Mouse (Mus musculus) 3134 (cell line): ENCODE data around the gene Tango6.

ENCODE experiments used
- DNase-seq: peaks from one replicate; pipeline ENCODE4 v3.0.0-alpha.2; 2011; ENCODE audit warnings: low spot score; ENCODE audit not compliant: insufficient read length; ENCODE audit errors: extremely low read depth

The Tango6 gene

GRCm38 (mm10) chr8:106699588-106699987 lies 16.7 kb downstream of the Tango6 start:
- DNase-seq, result no peak

GRCm38 (mm10) chr8:106700131-106700530 lies 17.3 kb downstream of the Tango6 start:
- no peak for DNase-seq

- DNase-seq, result peak; percentile 14
These were observed 18.5 kb downstream of the Tango6 start for GRCm38 (mm10) chr8:106701360-106701759.

GRCm38 (mm10) chr8:106704199-106704900 lies 21.5 kb downstream of the Tango6 start:
- no peak for DNase-seq

GRCm38 (mm10) chr8:106704901-106705321 lies 22.0 kb downstream of the Tango6 start:
- no peak for DNase-seq

- no peak for DNase-seq
These were observed 23.3 kb downstream of the Tango6 start for GRCm38 (mm10) chr8:106706194-106706593.

GRCm38 (mm10) chr8:106710002-106710401 lies 27.1 kb downstream of the Tango6 start:
- no peak for DNase-seq

- no peak for DNase-seq
These were observed 29.6 kb downstream of the Tango6 start for GRCm38 (mm10) chr8:106712487-106712886.

GRCm38 (mm10) chr8:106714297-106714696 lies 31.4 kb downstream of the Tango6 start:
- DNase-seq, result no peak

GRCm38 (mm10) chr8:106718091-106718500 lies 35.2 kb downstream of the Tango6 start:
- DNase-seq, result peak; percentile 88

- no peak for DNase-seq
These were observed 38.1 kb downstream of the Tango6 start for GRCm38 (mm10) chr8:106720921-106721320.

GRCm38 (mm10) chr8:106722453-106722852 lies 39.6 kb downstream of the Tango6 start:
- no peak for DNase-seq

GRCm38 (mm10) chr8:106723921-106724320 lies 41.1 kb downstream of the Tango6 start:
- DNase-seq, result no peak

- DNase-seq, result no peak
These were observed 43.7 kb downstream of the Tango6 start for GRCm38 (mm10) chr8:106726551-106726950.

GRCm38 (mm10) chr8:106727241-106727835 lies 44.5 kb downstream of the Tango6 start:
- DNase-seq, result no peak

- no peak for DNase-seq
These were observed 45.0 kb downstream of the Tango6 start for GRCm38 (mm10) chr8:106727889-106728288.

- no peak for DNase-seq
These were observed 50.1 kb downstream of the Tango6 start for GRCm38 (mm10) chr8:106732921-106733320.

GRCm38 (mm10) chr8:106733703-106734102 lies 50.8 kb downstream of the Tango6 start:
- no peak for DNase-seq

GRCm38 (mm10) chr8:106734222-106734621 lies 51.4 kb downstream of the Tango6 start:
- no peak for DNase-seq

- no peak for DNase-seq
These were observed 54.2 kb downstream of the Tango6 start for GRCm38 (mm10) chr8:106736861-106737662.

- DNase-seq, result no peak
These were observed 55.0 kb downstream of the Tango6 start for GRCm38 (mm10) chr8:106737846-106738245.
